Mouse (Mus musculus) forebrain, embryonic 15.5 days (tissue): ENCODE data around the gene Inhbc. TPM values are rescaled to one million over a fixed set of nuclear protein-coding genes. Genes with fewer than 3 reads are reported as not detected.

Experiments
- ATAC-seq: fragments of 200-750 bp; cut with Nextera tagmentation; replicated peaks from 2 replicates; pipeline ENCODE4 v1.8.0; 2017; ENCODE audit warnings: mild to moderate bottlenecking, moderate TSS enrichment, moderate library complexity
- H3K27ac ChIP-seq: fragments of 300-500 bp; sonication (generic); replicated peaks from 2 replicates; pipeline ENCODE4 v1.5.1; 2015; ENCODE audit warnings: mild to moderate bottlenecking, inconsistent platforms
- H3K27me3 ChIP-seq: fragments of 300-500 bp; sonication (generic); 2 replicates; pipeline ENCODE4 v1.6.1; 2015; ENCODE audit warnings: inconsistent platforms
- H3K36me3 ChIP-seq: fragments of 300-500 bp; sonication (generic); 2 replicates; pipeline ENCODE4 v1.6.1; 2015; ENCODE audit warnings: mild to moderate bottlenecking, inconsistent platforms
- H3K4me1 ChIP-seq: fragments of 300-500 bp; sonication (generic); 2 replicates; pipeline ENCODE4 v1.6.1; 2015; ENCODE audit warnings: inconsistent platforms
- H3K4me2 ChIP-seq: fragments of 300-500 bp; sonication (generic); replicated peaks from 2 replicates; pipeline ENCODE4 v1.6.1; 2015; ENCODE audit warnings: mild to moderate bottlenecking, inconsistent platforms
- H3K4me3 ChIP-seq: fragments of 300-500 bp; sonication (generic); 2 replicates; pipeline ENCODE4 v1.5.1; 2015; ENCODE audit warnings: mild to moderate bottlenecking, inconsistent platforms
- H3K9ac ChIP-seq: fragments of 300-500 bp; sonication (generic); replicated peaks from 2 replicates; pipeline ENCODE4 v1.6.1; 2015; ENCODE audit warnings: mild to moderate bottlenecking, inconsistent platforms
- H3K9me3 ChIP-seq: fragments of 300-500 bp; sonication (generic); 2 replicates; pipeline ENCODE4 v1.6.1; 2016; ENCODE audit warnings: inconsistent platforms
- WGBS: fragments of 180-500 bp; shearing (Covaris S2); methylation state at CpG from one replicate; pipeline ENCODE4 v1.1.7; 2015; ENCODE audit warnings: mixed read lengths; 5-methylcytosine and 5-hydroxymethylcytosine counted together
- polyA plus RNA-seq: library from polyadenylated mRNA; unstranded; fragments of >200 nt; fragmentation: Nextera tagmentation; extraction: Ambion mirVana; gene quantifications from 2 replicates; pipeline ENCODE4 v1.2.1, GENCODE M21; 2015

Inhbc gene
- polyA plus RNA-seq, 1 experiment from 2014 or later, result not detected

DNA sequence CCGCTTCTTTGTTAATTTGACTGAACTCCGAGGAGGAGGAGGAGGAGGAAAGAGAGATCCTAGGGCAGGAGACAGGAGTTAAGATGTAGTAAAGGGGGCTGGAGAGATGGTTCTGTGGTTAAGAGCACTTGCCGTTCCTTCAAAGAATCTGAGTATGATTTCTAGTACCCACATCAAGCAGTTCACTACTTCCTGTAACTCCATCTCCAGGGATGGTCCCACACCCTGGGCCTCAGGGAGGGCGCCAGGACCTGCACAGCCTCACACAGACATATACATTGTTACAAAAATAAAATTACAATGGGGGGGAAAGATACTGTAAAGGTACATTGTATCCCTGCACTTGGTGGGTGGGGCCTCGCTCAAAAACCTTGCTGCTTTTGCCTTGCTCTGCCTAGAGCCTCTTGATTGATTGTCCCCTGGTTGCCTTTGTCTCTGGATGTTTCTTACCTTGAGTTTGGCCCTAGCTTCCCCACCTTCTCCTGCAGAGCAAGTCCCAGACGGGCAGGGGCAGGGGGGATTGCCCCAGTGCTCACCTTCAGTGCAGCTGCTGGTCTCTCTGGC, 32.6 kb downstream of the Inhbc start:
- no peak overlapping the region for H3K4me3 ChIP-seq
- no peak overlapping the region for H3K4me2 ChIP-seq
- no peak overlapping the region for H3K27ac ChIP-seq
- no peak for ATAC-seq
- no peak overlapping the region for H3K9ac ChIP-seq
- H3K36me3 ChIP-seq, result no peaks in the 10 kb centered on the region
- peaks cover 25% of the 10 kb centered on the region for H3K27me3 ChIP-seq
- H3K9me3 ChIP-seq, result no peaks in the 10 kb centered on the region
- 89% methylated on average over 6 of the region's 6 CpGs for WGBS
- H3K4me1 ChIP-seq, result peaks cover 40% of the 10 kb centered on the region

DNA sequence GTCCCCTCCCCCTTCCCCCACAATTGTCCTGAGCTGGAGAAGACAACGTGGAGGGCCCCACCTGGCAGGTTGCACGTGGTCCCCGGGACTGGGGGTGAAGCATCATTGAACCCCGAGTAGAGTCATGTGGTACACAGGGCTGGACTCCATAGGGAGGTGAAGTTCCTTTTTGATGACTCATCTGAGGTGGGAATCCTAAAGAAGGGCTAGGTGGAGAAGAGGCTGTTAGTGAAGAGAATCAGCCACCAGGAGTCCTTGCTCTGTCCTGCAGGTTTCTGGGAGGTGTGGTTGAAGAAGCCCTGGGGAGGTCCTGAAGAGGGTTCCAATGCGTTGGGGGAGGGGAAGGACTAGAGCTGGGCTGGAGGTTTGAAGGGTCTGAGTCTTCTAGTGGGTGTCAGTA, 33.3 kb downstream of the Inhbc start:
- H3K4me3 ChIP-seq, result no peak overlapping the region
- H3K4me1 ChIP-seq, result peaks cover 36% of the 10 kb centered on the region
- no peak overlapping the region for H3K9ac ChIP-seq
- no peaks in the 10 kb centered on the region for H3K9me3 ChIP-seq
- no peak overlapping the region for H3K27ac ChIP-seq
- no peak overlapping the region for H3K4me2 ChIP-seq
- no peaks in the 10 kb centered on the region for H3K36me3 ChIP-seq
- no peak for ATAC-seq
- 78% methylated on average over 5 of the region's 5 CpGs for WGBS
- H3K27me3 ChIP-seq, result peaks cover 19% of the 10 kb centered on the region

DNA sequence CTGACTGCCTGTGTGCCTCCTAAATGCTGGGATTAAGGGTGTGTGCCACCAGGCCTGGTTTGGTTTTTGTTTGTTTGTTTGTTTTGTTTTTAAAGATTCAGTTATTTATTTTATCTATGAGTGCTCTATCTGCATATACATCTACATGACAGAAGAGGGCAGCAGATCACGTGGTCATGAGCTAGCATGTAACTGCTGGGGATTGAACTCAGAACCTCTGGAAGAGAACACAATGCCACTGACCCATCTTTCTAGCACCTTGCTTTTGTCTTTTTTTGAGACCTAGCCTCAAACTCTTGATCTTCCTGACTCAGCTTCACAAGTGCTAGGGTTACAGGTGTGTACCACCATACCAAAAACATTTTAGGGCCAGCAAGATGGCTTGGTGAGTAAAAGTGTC, 35.0 kb downstream of the Inhbc start:
- H3K4me3 ChIP-seq, result no peak overlapping the region
- peaks cover 20% of the 10 kb centered on the region for H3K4me1 ChIP-seq
- ATAC-seq, result no peak
- H3K4me2 ChIP-seq, result no peak overlapping the region
- H3K9ac ChIP-seq, result no peak overlapping the region
- peaks cover 6% of the 10 kb centered on the region; the same call in 1 of the 2 replicates for H3K27me3 ChIP-seq
- H3K27ac ChIP-seq, result no peak overlapping the region
- WGBS, result 61% methylated on average over 1 of the region's 1 CpGs
- H3K9me3 ChIP-seq, result no peaks in the 10 kb centered on the region
- H3K36me3 ChIP-seq, result no peaks in the 10 kb centered on the region

DNA sequence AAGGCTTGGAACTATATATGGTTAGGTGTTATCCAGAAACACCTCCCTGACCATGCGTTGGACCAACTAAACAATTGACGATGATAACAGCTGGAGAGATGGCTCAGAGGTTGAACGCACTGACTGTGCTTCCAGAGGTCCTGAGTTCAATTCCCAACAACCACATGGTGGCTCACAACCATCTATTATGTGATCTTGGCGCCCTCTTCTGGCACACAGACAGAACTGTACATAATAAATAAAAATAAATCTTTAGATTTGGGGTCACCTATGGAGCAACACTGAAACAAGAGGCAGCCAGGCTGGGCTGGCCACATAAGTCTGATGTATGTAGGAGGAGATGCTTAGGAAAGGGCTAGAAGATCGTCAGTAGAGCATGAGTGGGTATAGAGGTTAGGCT, 37.1 kb downstream of the Inhbc start:
- peaks cover 3% of the 10 kb centered on the region; the same call in 1 of the 2 replicates for H3K4me1 ChIP-seq
- H3K9ac ChIP-seq, result no peak overlapping the region
- no peak overlapping the region for H3K4me3 ChIP-seq
- no peak overlapping the region for H3K27ac ChIP-seq
- 65% methylated on average over 5 of the region's 5 CpGs for WGBS
- no peaks in the 10 kb centered on the region for H3K36me3 ChIP-seq
- no peak for ATAC-seq
- no peaks in the 10 kb centered on the region for H3K9me3 ChIP-seq
- peaks cover 15% of the 10 kb centered on the region for H3K27me3 ChIP-seq
- H3K4me2 ChIP-seq, result no peak overlapping the region

DNA sequence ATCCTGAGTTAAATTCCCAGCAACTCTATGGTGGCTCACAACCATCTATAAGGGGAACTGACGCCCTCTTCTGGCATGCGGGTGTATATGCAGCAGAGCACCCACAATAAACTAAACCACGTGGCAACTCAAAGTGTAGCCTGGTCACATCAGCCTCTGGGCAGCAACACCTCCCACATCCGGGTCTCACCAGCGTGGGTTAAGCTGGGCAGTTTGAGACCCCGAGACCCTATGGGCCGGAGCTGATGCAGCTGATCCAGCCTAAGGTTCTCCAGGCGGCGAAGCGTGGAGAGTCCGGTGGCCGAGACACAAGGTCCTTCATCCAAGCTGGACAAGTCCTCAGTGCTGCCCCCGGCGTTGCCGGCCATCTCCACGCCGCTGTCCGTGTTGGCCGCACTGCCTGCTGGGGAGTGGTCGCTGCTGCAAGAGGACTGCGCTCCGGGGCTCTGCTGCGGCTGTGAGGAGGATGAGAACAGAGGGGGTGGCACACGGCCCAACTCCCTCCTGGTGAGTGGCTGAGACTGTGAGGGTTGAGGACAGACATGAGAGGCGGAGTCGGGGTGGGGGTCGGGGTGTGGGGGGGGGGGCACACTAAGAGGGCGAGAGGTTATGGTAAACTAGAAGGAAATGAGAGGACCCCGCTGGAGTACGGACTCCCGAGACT, 37.9 kb downstream of the Inhbc start:
- no peak; the same call in 1 of the 2 replicates for ATAC-seq
- H3K9me3 ChIP-seq, result no peaks in the 10 kb centered on the region
- no peak overlapping the region for H3K27ac ChIP-seq
- H3K27me3 ChIP-seq, result peaks cover 22% of the 10 kb centered on the region
- H3K4me3 ChIP-seq, result peak overlapping the region; percentile 27
- H3K4me2 ChIP-seq, result peak overlapping the region; percentile 43
- H3K4me1 ChIP-seq, result peaks cover 3% of the 10 kb centered on the region; the same call in 1 of the 2 replicates
- WGBS, result 22% methylated on average over 31 of the region's 31 CpGs
- no peaks in the 10 kb centered on the region for H3K36me3 ChIP-seq
- peak overlapping the region; percentile 32; the same call in 1 of the 2 replicates for H3K9ac ChIP-seq

DNA sequence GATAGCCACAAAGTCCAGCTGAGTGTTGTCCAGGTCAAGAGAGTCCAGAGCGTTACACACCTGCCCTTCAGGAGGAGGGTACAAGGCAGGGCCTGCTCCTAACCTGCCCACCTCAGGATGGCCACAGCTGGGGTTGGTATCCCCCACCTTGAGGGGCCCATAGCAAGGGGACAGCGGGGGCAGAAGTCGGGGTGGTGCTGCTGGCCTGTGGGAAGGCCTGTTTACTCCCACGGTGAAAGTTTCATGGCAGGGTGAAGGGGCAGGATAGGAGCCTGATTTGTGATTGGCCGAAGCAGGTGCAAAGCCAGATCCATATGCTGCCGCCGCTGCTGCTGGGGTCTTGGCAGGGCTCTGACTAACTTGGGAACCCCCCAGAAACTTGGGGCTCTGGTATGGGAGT, 40.0 kb downstream of the Inhbc start:
- Histone ChIP-seq H3K4me3 (no peak overlapping the region), H3K27me3 (peaks cover 43% of the 10 kb centered on the region), H3K36me3 (no peaks in the 10 kb centered on the region), H3K4me1 (peaks cover 16% of the 10 kb centered on the region), H3K4me2 (no peak overlapping the region), H3K9ac (no peak overlapping the region), H3K9me3 (no peaks in the 10 kb centered on the region), H3K27ac (no peak overlapping the region)
- ATAC-seq, result no peak
- 78% methylated on average over 7 of the region's 7 CpGs for WGBS

DNA sequence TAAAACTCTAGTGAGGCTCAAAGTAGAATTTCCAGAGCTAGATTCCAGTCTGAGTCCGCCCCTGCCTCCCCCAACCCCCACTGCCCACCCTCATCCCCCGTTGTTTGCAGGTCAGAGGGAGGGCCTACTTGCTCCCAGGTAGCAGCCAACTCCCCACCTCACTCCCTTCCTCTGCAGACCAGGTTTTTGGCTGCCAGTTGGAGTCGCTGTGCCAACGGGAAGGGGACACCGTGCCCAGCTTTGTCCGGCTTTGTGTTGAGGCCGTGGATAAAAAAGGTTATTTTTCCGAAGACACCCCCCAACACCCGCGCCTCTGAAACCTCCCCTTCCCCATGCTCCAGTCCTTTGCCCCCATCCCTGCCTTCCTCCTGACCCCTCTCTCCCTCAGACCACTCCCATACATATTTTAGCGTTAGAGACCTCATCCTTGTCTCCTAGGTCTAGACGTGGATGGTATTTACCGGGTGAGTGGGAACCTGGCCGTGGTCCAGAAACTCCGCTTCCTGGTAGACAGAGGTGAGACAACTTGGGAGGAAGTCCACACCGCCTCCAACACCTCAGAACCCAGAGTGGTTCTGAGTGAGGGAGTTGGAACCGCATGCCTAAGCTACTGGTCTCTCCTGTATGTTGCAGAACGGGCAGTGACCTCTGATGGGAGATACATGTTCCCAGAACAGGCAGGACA, 42.6 kb downstream of the Inhbc start:
- 48% methylated on average over 18 of the region's 18 CpGs for WGBS
- peaks cover 60% of the 10 kb centered on the region for H3K27me3 ChIP-seq
- no peak overlapping the region for H3K27ac ChIP-seq

DNA sequence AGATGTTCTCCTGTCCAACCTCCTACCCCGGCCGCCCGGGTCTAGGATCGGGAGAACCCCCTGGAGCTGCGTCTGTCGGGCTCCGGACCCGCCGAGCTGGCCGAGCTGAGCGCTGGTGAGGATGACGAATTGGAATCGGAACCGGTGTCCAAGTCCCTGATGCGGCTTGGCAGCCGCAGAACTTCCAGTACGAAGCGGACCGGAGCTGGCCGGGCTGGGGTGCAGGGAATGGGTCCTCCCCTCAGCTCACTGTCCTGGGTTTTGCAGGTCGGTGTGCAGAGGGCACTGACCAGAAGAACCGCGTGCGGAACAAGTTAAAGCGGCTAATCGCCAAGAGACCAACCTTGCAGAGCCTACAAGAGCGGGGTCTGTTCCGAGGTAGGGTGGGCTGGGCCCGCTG, 43.4 kb downstream of the Inhbc start:
- Histone ChIP-seq H3K9ac (no peak overlapping the region), H3K9me3 (no peaks in the 10 kb centered on the region), H3K4me3 (peak overlapping the region; percentile 23), H3K36me3 (no peaks in the 10 kb centered on the region), H3K27ac (no peak overlapping the region), H3K27me3 (peaks cover 60% of the 10 kb centered on the region), H3K4me1 (peaks cover 13% of the 10 kb centered on the region), H3K4me2 (peak overlapping the region; percentile 44)
- no peak for ATAC-seq
- WGBS, result 8% methylated on average over 29 of the region's 29 CpGs

More for the DNA sequence above, 42.6 kb downstream of the Inhbc start:
- no peak overlapping the region for H3K4me2 ChIP-seq
- H3K4me3 ChIP-seq, result no peak overlapping the region
- H3K36me3 ChIP-seq, result no peaks in the 10 kb centered on the region
- H3K9ac ChIP-seq, result no peak overlapping the region
- peaks cover 16% of the 10 kb centered on the region for H3K4me1 ChIP-seq
- H3K9me3 ChIP-seq, result no peaks in the 10 kb centered on the region
- no peak for ATAC-seq

DNA sequence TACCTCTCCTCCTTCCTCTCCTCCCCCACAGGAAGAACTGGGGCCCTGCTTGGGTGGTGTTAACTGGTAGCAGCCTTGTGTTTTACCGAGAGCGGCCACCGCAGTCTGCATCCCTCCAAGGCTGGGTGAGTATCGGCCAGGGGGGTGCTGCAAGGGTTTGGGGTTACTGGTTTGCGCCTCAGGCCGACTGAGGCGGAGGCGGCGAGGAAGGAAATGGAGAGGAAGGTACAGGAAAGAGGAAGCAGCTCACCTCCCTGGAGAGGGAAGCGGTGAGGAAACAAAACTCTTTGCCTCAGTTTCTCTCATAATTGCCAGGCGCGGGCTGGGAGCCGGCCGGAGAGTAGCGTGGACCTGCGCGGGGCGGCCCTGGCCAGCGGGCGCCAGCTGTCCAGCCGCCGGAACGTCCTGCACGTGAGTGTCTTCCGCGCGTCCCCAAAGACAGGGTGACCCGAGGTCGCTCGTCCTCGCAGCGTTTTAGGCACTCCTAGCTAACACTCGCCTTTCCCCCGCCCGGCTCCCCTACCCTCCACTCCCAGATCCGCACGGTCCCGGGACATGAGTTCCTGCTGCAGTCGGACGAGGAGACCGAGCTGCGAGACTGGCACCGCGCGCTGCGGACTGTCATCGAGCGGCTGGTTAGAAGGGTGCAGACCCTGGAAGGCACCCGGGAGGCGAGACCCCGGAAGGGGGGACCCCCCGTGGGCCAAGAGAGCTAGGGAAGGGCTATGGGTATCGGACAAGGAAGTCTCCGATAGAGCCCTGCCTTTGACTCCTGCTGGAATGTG, 44.0 kb downstream of the Inhbc start:
- ATAC-seq, result no peak
- WGBS, result 1% methylated on average over 54 of the region's 54 CpGs
- Histone ChIP-seq H3K27ac (no peak overlapping the region), H3K9ac (no peak overlapping the region), H3K27me3 (peaks cover 60% of the 10 kb centered on the region), H3K4me2 (peak overlapping the region; percentile 44), H3K4me3 (peak overlapping the region; percentile 23), H3K4me1 (peaks cover 13% of the 10 kb centered on the region), H3K36me3 (no peaks in the 10 kb centered on the region), H3K9me3 (no peaks in the 10 kb centered on the region)

DNA sequence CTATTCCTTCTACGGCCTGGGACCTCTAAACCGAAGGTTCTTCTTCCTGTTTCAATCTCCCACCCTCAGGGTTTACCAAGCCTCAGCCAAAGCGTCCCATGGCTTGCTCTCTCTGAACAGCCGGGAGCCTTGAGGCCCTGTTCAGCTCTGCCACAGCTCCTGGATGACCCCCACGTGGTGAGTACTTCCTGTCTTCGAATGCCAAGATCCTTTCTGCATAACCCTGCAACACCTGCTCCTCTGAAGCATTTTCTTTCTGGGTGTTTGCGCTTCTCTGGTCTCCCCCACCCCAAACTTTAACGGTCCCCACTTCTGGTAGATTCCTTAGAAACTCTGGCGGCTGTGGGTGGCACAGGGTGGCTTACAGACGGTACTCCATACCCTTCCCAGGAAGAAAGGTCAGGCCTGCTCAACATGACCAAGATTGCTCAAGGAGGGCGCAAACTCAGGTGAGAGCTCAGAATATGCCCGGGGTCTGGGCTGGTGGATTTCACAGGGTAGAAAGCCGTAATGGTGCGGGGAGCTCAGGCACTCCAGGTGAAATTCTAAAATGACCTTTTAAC, 44.7 kb downstream of the Inhbc start:
- ATAC-seq, result no peak
- Histone ChIP-seq H3K4me3 (no peak overlapping the region; the same call in 1 of the 2 replicates), H3K27ac (no peak overlapping the region), H3K4me2 (0 out of 2 replicates have a peak overlapping the region, but pooled peaks have one; percentile 44), H3K36me3 (no peaks in the 10 kb centered on the region), H3K27me3 (peaks cover 60% of the 10 kb centered on the region), H3K9ac (no peak overlapping the region), H3K4me1 (peaks cover 13% of the 10 kb centered on the region), H3K9me3 (no peaks in the 10 kb centered on the region)
- 30% methylated on average over 14 of the region's 14 CpGs for WGBS

DNA sequence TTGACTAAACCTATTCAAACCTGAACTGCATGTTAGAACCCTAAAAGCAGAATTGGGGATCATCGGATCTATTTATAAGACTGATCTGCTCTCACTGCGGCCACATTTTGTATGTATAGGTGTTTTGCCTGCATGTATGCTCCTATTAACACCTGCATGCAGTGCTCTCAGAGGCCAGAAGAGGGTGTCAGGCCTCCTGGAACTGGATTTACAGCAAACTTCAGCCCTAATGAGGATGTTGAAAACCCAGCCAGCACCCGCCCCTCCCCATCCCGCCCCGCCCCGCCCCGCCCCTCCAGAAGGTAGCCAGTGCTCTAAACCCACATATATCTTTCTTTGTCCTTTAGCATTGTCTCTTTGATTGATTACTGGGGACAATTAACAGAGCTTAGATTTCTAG, 45.7 kb downstream of the Inhbc start:
- Histone ChIP-seq H3K4me2 (no peak overlapping the region), H3K4me3 (no peak overlapping the region), H3K27ac (no peak overlapping the region), H3K9me3 (no peaks in the 10 kb centered on the region), H3K36me3 (no peaks in the 10 kb centered on the region), H3K4me1 (peaks cover 13% of the 10 kb centered on the region), H3K27me3 (peaks cover 57% of the 10 kb centered on the region), H3K9ac (no peak overlapping the region)
- 11% methylated on average over 7 of the region's 7 CpGs for WGBS
- no peak for ATAC-seq
